Mouse (Mus musculus): ENCODE results near the gene Ppp6c. TPM values are rescaled to one million over a fixed set of nuclear protein-coding genes. Genes with fewer than 3 reads are reported as not detected.

The Ppp6c gene
- polyA plus RNA-seq, 1 experiment = 7.0 TPM

DNA sequence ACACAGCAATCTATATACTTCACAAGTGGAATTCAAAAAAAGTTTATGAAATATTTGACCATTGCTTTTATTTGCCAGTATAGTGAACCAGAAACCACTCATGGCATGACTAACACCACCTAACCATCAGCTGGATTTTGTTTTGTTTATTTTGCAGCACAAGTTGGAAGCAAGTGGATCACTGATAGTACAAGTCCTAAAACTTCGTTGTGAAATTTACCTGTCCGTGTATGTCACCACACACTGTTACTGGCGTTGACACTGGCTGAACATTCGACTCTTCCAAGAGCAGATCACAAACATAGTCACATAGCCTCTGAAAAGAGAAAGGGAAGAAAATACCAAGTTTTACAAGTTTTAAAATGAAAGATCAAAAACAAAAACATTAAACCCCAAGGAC lies 15.5 kb downstream of the Ppp6c start:
- H3K4me3 ChIP-seq (replicated peaks) = no peak overlapping the region
- H3K27me3 ChIP-seq (replicated peaks) = no peaks in the 10 kb centered on the region
- no peak for TF ChIP-seq GATA1 (IDR thresholded peaks at IDR 0.05; ENCODE audit: borderline replicate concordance, low read length)
- TF ChIP-seq FLI1 (IDR thresholded peaks at IDR 0.05; ENCODE audit: low read length) = no peak
- no peaks in the 10 kb centered on the region for H3K9me3 ChIP-seq
- peaks cover 42% of the 10 kb centered on the region for H3K36me3 ChIP-seq (replicated peaks; ENCODE audit: low read length)
- H3K4me1 ChIP-seq = peaks cover 28% of the 10 kb centered on the region

DNA sequence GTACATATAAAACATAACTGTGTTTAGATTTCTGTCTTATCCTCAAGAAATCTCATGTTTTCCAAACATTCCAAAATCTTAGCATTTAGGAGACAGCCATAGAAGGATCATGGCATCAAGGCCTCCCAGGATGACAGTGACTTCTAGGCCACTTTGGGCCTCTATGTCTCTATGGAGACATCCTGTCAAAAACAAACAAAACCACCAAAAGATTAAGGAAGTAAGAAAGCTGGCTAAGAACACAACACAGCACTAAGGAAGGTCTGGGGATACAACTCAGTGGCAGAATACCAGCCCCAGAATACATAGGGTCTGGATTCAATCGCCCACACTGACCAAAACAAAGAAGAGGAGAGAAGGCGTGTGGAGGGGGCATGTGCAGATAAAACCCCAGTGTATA lies 22.9 kb downstream of the Ppp6c start:
- Histone ChIP-seq H3K27me3 (replicated peaks) (no peaks in the 10 kb centered on the region), H3K4me1 (peaks cover 16% of the 10 kb centered on the region), H3K4me3 (replicated peaks) (no peak overlapping the region), H3K9me3 (no peaks in the 10 kb centered on the region), H3K36me3 (replicated peaks; ENCODE audit: low read length) (peaks cover 91% of the 10 kb centered on the region)
- TF ChIP-seq FLI1 (IDR thresholded peaks at IDR 0.05; ENCODE audit: low read length) (no peak), GATA1 (IDR thresholded peaks at IDR 0.05; ENCODE audit: borderline replicate concordance, low read length) (no peak)

DNA sequence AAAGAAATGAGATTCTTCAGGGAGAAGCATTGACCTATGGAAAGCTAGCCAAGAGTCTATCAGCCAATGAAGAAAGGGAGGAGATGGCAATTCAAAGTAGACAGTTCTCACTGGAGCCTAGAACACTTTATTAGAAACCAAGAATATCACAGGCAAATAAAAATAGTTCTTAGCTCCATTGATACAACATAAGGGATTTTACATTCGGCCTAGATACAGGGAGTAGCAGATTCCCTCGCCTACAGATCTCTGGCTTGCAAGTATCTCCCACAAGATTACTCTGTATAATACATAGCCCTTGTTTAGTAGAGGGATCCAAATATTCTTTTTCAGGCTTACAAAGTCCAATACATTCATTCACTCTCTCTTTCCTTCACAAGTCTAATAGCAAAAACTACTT lies 31.4 kb downstream of the Ppp6c start:
- no peak for TF ChIP-seq GATA1 (IDR thresholded peaks at IDR 0.05; ENCODE audit: borderline replicate concordance, low read length)
- TF ChIP-seq FLI1 (IDR thresholded peaks at IDR 0.05; ENCODE audit: low read length) = no peak
- Histone ChIP-seq H3K4me1 (peaks cover 8% of the 10 kb centered on the region), H3K27me3 (replicated peaks) (no peaks in the 10 kb centered on the region), H3K9me3 (no peaks in the 10 kb centered on the region), H3K4me3 (replicated peaks) (no peak overlapping the region), H3K36me3 (replicated peaks; ENCODE audit: low read length) (peaks cover 55% of the 10 kb centered on the region)

DNA sequence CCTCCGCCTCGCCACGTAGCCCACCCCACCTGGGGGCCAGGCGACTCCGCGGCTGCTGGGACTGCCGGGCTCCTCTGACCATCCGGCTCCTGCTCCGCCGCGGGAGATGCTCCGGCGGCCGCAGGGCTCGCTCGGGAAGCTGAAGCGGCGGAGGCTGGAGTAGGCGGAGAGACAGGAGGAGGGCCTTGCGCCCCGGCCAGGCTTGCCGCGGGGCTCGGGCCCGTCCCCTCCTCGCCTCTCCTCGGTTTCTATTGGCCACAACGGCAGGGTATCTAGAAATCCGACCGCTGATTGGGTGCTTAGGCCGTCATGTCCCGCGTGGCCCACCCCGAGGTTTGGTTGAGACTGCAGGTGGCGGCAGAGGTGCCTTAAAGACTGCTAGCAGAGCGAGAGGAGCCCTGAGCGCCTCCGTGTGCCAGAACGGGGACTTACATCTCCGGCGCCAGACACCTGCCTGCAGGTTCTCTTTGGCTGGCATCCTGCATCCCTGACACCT lies 35.6 kb downstream of the Ppp6c start, which contains the start of gene Scai:
Scai (minus strand) TSS at position 174 of the 496 bp plus-strand sequence.
- no peak for TF ChIP-seq GATA1 (IDR thresholded peaks at IDR 0.05; ENCODE audit: borderline replicate concordance, low read length)
- no peak for TF ChIP-seq FLI1 (IDR thresholded peaks at IDR 0.05; ENCODE audit: low read length)
- Histone ChIP-seq H3K36me3 (replicated peaks; ENCODE audit: low read length) (peaks cover 36% of the 10 kb centered on the region), H3K27me3 (replicated peaks) (no peaks in the 10 kb centered on the region), H3K4me3 (replicated peaks) (peak within 1 kb of the TSS; percentile 95), H3K9me3 (no peaks in the 10 kb centered on the region), H3K4me1 (peaks cover 23% of the 10 kb centered on the region)

DNA sequence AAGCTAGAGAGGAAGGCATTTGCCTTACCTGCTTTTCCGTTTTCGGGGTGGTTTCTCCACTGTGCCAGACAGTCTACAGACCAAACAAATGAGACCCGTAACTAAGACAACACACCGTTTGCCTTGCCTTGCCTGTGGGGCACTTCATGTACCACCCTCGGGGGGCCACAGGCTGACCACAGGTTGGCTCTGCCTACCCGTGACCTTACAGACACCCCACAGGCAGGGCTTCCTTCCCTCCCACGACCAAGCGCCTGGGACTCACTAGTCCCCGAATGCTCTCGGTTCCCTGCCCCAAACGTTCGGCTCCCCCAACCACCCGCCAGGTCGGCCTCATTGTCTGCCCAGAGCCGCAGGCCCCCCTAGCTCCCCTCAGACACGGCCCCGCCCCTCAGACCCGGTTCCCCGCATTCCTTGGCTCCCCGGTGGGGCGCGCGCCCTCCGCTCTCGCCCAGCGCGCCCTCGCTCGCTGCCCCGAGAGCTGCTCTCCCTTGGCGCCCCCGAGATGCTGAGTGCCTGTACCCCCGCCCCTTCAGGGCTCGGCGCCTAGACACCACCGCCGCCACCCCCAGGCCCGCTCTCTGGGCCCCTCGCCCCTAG lies 36.2 kb downstream of the Ppp6c start:
- peaks cover 33% of the 10 kb centered on the region for H3K36me3 ChIP-seq (replicated peaks; ENCODE audit: low read length)
- H3K4me3 ChIP-seq (replicated peaks) = peak overlapping the region; percentile 95
- TF ChIP-seq GATA1 (IDR thresholded peaks at IDR 0.05; ENCODE audit: borderline replicate concordance, low read length) (no peak), FLI1 (IDR thresholded peaks at IDR 0.05; ENCODE audit: low read length) (no peak)
- H3K9me3 ChIP-seq = no peaks in the 10 kb centered on the region
- peaks cover 23% of the 10 kb centered on the region for H3K4me1 ChIP-seq
- H3K27me3 ChIP-seq (replicated peaks) = no peaks in the 10 kb centered on the region

DNA sequence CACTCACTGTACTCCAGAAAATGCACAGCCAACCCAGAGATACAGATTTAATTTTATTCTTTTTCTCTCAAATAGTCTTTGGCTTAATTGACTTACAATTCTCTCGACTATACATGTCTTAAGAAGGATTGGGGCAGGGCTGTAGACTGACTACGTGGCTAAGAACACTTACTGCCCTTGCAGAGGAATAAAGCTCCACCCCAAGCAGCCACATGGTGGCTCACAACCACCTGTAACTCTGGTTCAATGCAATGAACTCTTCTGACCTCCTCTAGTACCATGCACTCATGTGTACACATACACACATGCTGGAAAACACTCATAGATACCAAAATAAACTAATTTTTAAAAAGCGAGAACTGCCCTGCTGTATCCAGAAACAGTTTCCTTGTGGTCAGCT lies 40.3 kb downstream of the Ppp6c start:
- no peak overlapping the region for H3K4me3 ChIP-seq (replicated peaks)
- H3K36me3 ChIP-seq (replicated peaks; ENCODE audit: low read length) = peaks cover 43% of the 10 kb centered on the region
- peaks cover 20% of the 10 kb centered on the region for H3K4me1 ChIP-seq
- H3K27me3 ChIP-seq (replicated peaks) = no peaks in the 10 kb centered on the region
- TF ChIP-seq FLI1 (IDR thresholded peaks at IDR 0.05; ENCODE audit: low read length) (no peak), GATA1 (IDR thresholded peaks at IDR 0.05; ENCODE audit: borderline replicate concordance, low read length) (no peak)
- H3K9me3 ChIP-seq = no peaks in the 10 kb centered on the region

DNA sequence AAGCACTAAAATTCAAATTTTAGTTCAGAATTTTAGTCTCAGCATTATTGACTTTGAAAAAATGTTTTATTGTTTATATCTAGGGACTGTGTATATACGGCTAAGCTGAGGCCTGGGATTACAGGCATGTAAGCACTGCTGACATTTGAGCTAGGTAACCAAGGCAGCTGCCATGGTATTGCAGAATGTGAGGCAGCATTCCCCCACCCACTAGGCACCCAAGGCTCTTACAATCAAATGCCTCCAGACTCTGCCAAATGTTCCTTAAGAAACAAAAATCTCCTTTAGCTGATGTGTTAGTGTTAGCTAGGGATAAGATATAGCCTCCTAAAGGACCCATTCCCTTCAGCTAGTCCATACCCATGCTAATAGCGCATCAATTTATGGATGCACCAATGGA lies 42.7 kb downstream of the Ppp6c start:
- TF ChIP-seq GATA1 (IDR thresholded peaks at IDR 0.05; ENCODE audit: borderline replicate concordance, low read length) = no peak

DNA sequence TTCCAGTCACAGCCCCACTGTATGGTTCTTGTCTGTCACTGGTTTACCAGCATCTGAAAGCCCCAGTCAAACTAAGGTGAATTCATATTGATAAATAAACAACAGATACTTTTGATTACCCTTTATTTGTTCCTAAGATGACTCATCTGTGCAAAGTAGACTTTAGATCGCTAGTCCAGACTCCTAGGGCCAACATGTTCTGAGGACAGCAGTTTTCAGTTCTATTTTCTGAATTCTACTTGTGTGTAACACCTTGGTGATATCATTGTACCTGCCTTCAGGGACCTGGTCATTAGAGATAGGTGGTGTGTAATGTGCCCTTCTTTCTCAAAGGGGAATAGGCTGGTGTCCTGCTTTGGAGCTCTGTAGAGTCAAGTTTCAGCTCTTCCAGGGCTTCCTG lies 65.3 kb downstream of the Ppp6c start:
- Histone ChIP-seq H3K4me1 (peaks cover 23% of the 10 kb centered on the region), H3K4me3 (replicated peaks) (no peak overlapping the region), H3K9me3 (no peaks in the 10 kb centered on the region), H3K27me3 (replicated peaks) (no peaks in the 10 kb centered on the region), H3K36me3 (replicated peaks; ENCODE audit: low read length) (peaks cover 19% of the 10 kb centered on the region)
- TF ChIP-seq GATA1 (IDR thresholded peaks at IDR 0.05; ENCODE audit: borderline replicate concordance, low read length) (no peak), FLI1 (IDR thresholded peaks at IDR 0.05; ENCODE audit: low read length) (no peak)

More for the DNA sequence above, 42.7 kb downstream of the Ppp6c start:
- peaks cover 57% of the 10 kb centered on the region for H3K36me3 ChIP-seq (replicated peaks; ENCODE audit: low read length)
- no peaks in the 10 kb centered on the region for H3K9me3 ChIP-seq
- H3K4me3 ChIP-seq (replicated peaks) = no peak overlapping the region
- no peaks in the 10 kb centered on the region for H3K27me3 ChIP-seq (replicated peaks)
- peaks cover 11% of the 10 kb centered on the region for H3K4me1 ChIP-seq

DNA sequence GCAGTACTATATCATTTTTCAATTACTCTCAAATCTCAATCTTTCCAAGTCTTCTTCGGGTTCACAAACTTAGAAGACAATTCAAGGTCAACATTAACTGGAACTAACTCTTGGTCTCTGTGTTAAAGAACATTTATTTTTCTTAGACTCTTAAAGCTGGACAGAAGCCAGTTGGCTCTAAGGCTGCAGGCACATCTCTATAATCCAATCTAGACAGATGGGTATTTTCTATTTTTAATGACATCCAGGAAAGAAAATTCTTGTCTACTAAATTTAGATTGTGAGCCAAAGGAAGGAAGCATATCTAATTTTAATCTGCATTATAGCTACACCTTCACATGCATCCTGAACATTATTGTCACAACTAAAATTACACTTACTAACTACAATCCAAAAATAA lies 68.3 kb downstream of the Ppp6c start:
- no peak overlapping the region for H3K4me3 ChIP-seq (replicated peaks)
- peaks cover 37% of the 10 kb centered on the region for H3K4me1 ChIP-seq
- peaks cover 19% of the 10 kb centered on the region for H3K36me3 ChIP-seq (replicated peaks; ENCODE audit: low read length)
- H3K9me3 ChIP-seq = no peaks in the 10 kb centered on the region
- no peaks in the 10 kb centered on the region for H3K27me3 ChIP-seq (replicated peaks)
- TF ChIP-seq GATA1 (IDR thresholded peaks at IDR 0.05; ENCODE audit: borderline replicate concordance, low read length) (no peak), FLI1 (IDR thresholded peaks at IDR 0.05; ENCODE audit: low read length) (no peak)

DNA sequence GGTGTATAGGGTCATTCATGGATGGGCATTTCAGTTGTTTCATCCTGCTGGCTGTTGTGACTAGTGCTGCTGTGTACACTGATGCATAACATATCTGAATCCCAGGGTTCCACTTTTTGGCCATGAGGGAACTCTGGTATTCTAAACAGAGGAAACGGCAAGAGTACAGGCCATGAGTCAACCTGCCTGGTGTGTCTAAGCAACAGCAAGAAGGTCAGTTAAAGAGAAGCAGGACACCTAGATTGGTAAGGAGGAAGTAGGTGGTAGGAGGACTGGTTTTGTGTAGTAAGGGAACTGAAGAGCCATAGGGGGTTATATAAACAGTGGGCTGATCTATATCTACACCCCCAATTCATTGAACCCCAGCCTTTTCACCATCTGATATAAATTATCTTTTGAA lies 69.4 kb downstream of the Ppp6c start:
- H3K27me3 ChIP-seq (replicated peaks) = no peaks in the 10 kb centered on the region
- TF ChIP-seq FLI1 (IDR thresholded peaks at IDR 0.05; ENCODE audit: low read length) = no peak
- no peak for TF ChIP-seq GATA1 (IDR thresholded peaks at IDR 0.05; ENCODE audit: borderline replicate concordance, low read length)
- H3K4me1 ChIP-seq = peaks cover 42% of the 10 kb centered on the region
- peaks cover 15% of the 10 kb centered on the region for H3K36me3 ChIP-seq (replicated peaks; ENCODE audit: low read length)
- no peaks in the 10 kb centered on the region for H3K9me3 ChIP-seq
- H3K4me3 ChIP-seq (replicated peaks) = no peak overlapping the region
